Mouse (Mus musculus) heart, adult 2 months (tissue): ENCODE data around the gene Spata32. TPM values are rescaled to one million over a fixed set of nuclear protein-coding genes. Genes with fewer than 3 reads are reported as not detected.

Experiments used
- DNase-seq, 2 experiments: peaks; one replicate each; pipeline ENCODE4 v3.0.0; 2021
- H3K27ac ChIP-seq: fragments of 200-600 bp; 2 replicates; pipeline ENCODE4 v1.8.1; 2022
- H3K27me3 ChIP-seq: fragments of 200-500 bp; 2 replicates; pipeline ENCODE4 v1.6.1; 2012; ENCODE audit warnings: mild to moderate bottlenecking, low read length, inconsistent platforms, mixed read lengths; ENCODE audit not compliant: control insufficient read depth, insufficient read depth
- H3K36me3 ChIP-seq: fragments of 200-500 bp; 2 replicates; pipeline ENCODE4 v1.6.1; 2012; ENCODE audit warnings: low read length, inconsistent platforms; ENCODE audit not compliant: control insufficient read depth, insufficient read depth
- H3K4me1 ChIP-seq: fragments of 200-500 bp; 2 replicates; pipeline ENCODE4 v1.6.1; 2011; ENCODE audit warnings: low read length; ENCODE audit not compliant: control insufficient read depth, insufficient read depth
- H3K4me3 ChIP-seq: fragments of 200-600 bp; 2 replicates; pipeline ENCODE4 v1.8.1; 2022
- H3K79me2 ChIP-seq: fragments of 200-500 bp; replicated peaks from 2 replicates; pipeline ENCODE4 v1.6.1; 2012; ENCODE audit warnings: mild to moderate bottlenecking, inconsistent platforms, low read length, moderate library complexity, mixed read lengths; ENCODE audit not compliant: control insufficient read depth, insufficient read depth
- H3K9ac ChIP-seq: fragments of 200-500 bp; 2 replicates; pipeline ENCODE4 v1.6.1; 2012; ENCODE audit warnings: low read depth, mild to moderate bottlenecking, control low read depth, inconsistent platforms, low read length, mixed read lengths
- CTCF ChIP-seq: fragments of 200-600 bp; IDR thresholded peaks from 2 replicates; pipeline ENCODE4 v1.8.1; 2022; ENCODE audit warnings: antibody characterized with exemption, mild to moderate bottlenecking, moderate library complexity
- EP300 ChIP-seq: fragments of 200-500 bp; IDR thresholded peaks from 2 replicates; pipeline ENCODE4 v1.6.1; 2011; ENCODE audit warnings: low read depth, low read length, control low read depth; ENCODE audit not compliant: insufficient read depth
- POLR2A ChIP-seq: fragments of 200-500 bp; IDR thresholded peaks from 2 replicates; pipeline ENCODE4 v1.6.1; 2011; ENCODE audit warnings: mild to moderate bottlenecking, low read depth, low read length, control low read depth; ENCODE audit not compliant: insufficient read depth
- WGBS: fragments of 180-500 bp; shearing (Covaris S2); methylation state at CpG from one replicate; pipeline ENCODE4 v1.1.7; 2018; 5-methylcytosine and 5-hydroxymethylcytosine counted together
- intact Hi-C: fragments of 180-260 bp; cut with DNase I; formaldehyde crosslinking; loops from one replicate; pipeline ENCODE4 v1.15.1; 2025
- polyA plus RNA-seq: library from polyadenylated mRNA; depleted of rRNA; stranded (reverse); fragments of >200 nt; gene quantifications from 2 replicates; pipeline ENCODE4 v1.2.3, GENCODE M21; 2012; rRNA removed
- total RNA-seq, 2 experiments: library from RNA; stranded (reverse); gene quantifications; 2 replicates each; pipeline ENCODE4 v1.2.3; 2021

The Spata32 gene
- total and polyA plus RNA-seq, 3 experiments = not detected

DNA sequence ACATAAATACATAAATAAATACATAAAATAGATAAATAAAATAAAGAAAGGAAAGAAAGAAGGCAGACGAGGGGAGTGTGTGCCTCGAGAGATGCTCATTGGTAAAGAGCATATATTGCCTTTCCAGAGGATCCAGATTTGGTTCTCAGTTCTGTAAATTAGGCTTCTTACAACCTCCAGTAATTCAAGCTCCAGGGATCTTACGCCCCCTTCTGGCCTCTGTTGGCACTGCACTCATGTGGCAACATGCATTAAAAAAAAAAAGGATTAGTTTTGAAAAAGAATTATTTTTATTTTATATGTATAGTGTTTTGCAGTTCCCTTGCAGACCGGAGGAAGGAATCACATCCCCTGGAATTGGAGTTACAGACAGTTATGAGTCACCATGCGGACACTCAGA, 56.1 kb downstream of the Spata32 start:
- TF ChIP-seq EP300 (no peak), CTCF (peak; percentile 63)
- Histone ChIP-seq H3K4me1 (no peaks in the 10 kb centered on the region; the same call in 1 of the 2 replicates), H3K4me3 (no peak overlapping the region), H3K9ac (no peak overlapping the region), H3K27me3 (no peaks in the 10 kb centered on the region), H3K27ac (no peak overlapping the region), H3K36me3 (no peaks in the 10 kb centered on the region), H3K79me2 (no peaks in the 10 kb centered on the region)
- DNase-seq = no peak
- intact Hi-C loops = no loop called here
- 90% methylated on average over 5 of the region's 5 CpGs for WGBS

DNA sequence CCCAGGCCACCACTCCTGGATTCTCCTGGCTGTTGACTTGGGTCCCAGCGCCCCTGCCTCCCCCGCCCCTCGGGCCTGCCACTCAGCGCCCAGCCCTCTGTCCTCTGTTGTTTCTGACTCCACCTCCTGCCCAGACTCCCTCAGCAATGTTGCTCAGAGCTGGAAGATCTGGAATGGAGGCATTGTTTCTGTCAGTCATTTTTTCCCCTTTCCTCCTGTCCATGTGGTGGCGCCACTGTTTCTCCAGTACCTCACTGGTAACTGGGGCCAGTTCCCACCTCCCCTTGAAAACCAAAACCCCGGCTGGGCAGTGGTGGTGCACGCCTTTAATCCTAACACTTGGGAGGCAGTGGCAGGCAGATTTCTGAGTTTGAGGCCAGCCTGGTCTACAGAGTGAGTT, 56.8 kb downstream of the Spata32 start:
- Histone ChIP-seq H3K9ac (no peak overlapping the region), H3K79me2 (no peaks in the 10 kb centered on the region), H3K27ac (no peak overlapping the region), H3K27me3 (no peaks in the 10 kb centered on the region), H3K4me3 (no peak overlapping the region), H3K36me3 (no peaks in the 10 kb centered on the region), H3K4me1 (no peaks in the 10 kb centered on the region; the same call in 1 of the 2 replicates)
- WGBS = 77% methylated on average over 7 of the region's 7 CpGs
- TF ChIP-seq CTCF = 0 out of 2 replicates have a peak, but pooled peaks have one; percentile 9
- TF ChIP-seq EP300 = no peak
- TF ChIP-seq POLR2A = no peak
- no peak for DNase-seq
- intact Hi-C loops = no loop called here

GRCm38 (mm10) chr11:103160738-103161137, 57.5 kb downstream of the Spata32 start:
- Histone ChIP-seq H3K9ac (no peak overlapping the region), H3K4me1 (no peaks in the 10 kb centered on the region; the same call in 1 of the 2 replicates), H3K79me2 (no peaks in the 10 kb centered on the region), H3K27me3 (no peaks in the 10 kb centered on the region), H3K36me3 (no peaks in the 10 kb centered on the region), H3K27ac (no peak overlapping the region), H3K4me3 (no peak overlapping the region)
- no peak for DNase-seq
- 92% methylated on average over 11 of the region's 11 CpGs for WGBS
- TF ChIP-seq POLR2A (no peak), CTCF (no peak), EP300 (no peak)
- intact Hi-C loops = no loop called here

DNA sequence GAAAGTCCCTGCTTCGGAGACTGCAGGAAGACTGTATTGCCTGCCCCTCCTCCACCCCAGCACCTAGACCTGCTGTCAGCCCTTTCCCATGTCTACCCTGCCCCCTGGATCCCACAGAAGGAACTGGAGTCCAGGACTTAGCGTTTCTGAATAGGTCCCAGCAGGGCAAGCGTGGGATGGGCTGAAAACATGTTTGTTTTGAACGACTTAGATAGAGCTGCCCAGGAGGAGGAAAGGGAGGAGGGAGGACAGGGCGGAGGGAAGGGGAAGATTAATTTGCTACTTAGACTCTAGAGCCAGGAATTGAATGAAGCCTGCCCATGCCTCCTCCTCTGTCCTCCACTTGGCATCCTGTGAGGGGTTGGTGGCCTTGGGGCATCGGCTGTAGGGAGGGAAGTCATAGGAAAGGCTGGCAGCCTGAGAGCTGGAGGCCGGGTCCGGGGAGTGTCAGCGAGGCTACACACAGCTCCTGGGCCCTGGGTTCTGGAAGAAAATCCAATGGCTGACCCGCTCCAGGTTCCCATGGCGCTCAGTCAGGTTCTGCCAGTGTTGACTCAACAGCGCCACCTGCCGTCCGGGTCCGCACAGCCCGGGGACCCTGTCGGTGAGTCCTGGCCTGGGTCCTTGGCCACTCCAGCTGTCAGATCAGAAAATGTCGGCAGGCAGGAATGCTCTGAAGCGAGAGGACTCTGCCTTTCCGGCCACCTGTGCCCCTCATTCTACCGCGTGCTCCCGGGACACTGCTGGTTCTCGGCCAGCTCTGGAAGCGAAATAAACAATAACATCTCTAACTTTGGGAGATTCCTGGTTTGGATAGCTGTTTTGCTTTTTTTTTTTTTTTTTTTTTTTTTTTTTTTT, 59.4 kb downstream of the Spata32 start:
- WGBS = 2% methylated on average over 25 of the region's 25 CpGs
- Histone ChIP-seq H3K4me1 (no peaks in the 10 kb centered on the region; the same call in 1 of the 2 replicates), H3K9ac (peak overlapping the region; percentile 33), H3K27ac (peak overlapping the region; percentile 72), H3K79me2 (no peaks in the 10 kb centered on the region), H3K27me3 (no peaks in the 10 kb centered on the region), H3K36me3 (no peaks in the 10 kb centered on the region), H3K4me3 (peak overlapping the region; percentile 25; the same call in 1 of the 2 replicates)
- DNase-seq = peak; percentile 94 to 98
- TF ChIP-seq EP300 = peak; percentile 80
- peak; percentile 81 for TF ChIP-seq CTCF
- no peak for TF ChIP-seq POLR2A
- intact Hi-C loops = loop anchor here (1.0 to 2.0 kb wide), 4 partner anchors 26 to 258 kb away; partner anchors contain the start of gene Gfap

Other genes with a start within 250 kb of the Spata32 start
- 10 to 100 TPM; 60.5 to 67.2 TPM for gene Nmt1, start 190.2 kb downstream of the Spata32 start, total RNA-seq
- gene Nmt1, start 190.2 kb downstream of the Spata32 start, polyA plus RNA-seq = 37.1 and 55.3 TPM in 2 replicates
- gene Dcakd, start 190.1 kb downstream of the Spata32 start, total RNA-seq = 10 to 100 TPM; 69.3 to 75.0 TPM
- 122 and 139 TPM in 2 replicates for gene Dcakd, start 190.1 kb downstream of the Spata32 start, polyA plus RNA-seq
- 10 to 100 TPM; 13.7 to 14.0 TPM for gene Plcd3, start 116.8 kb downstream of the Spata32 start, total RNA-seq
- 20.6 and 22.3 TPM in 2 replicates for gene Plcd3, start 116.8 kb downstream of the Spata32 start, polyA plus RNA-seq
- 10 to 100 TPM; 27.8 to 38.1 TPM for gene Acbd4, start 116.8 kb downstream of the Spata32 start, total RNA-seq
- 27.5 and 27.8 TPM in 2 replicates for gene Acbd4, start 116.8 kb downstream of the Spata32 start, polyA plus RNA-seq
- gene Hexim1, start 102.2 kb downstream of the Spata32 start, total RNA-seq = 10 to 100 TPM; 18.2 to 19.3 TPM
- 7.8 and 9.0 TPM in 2 replicates for gene Hexim1, start 102.2 kb downstream of the Spata32 start, polyA plus RNA-seq
- 1 to 10 TPM; 1.3 to 1.9 TPM for gene Hexim2, start 86.0 kb downstream of the Spata32 start, total RNA-seq
- 2.6 and 2.9 TPM in 2 replicates for gene Hexim2, start 86.0 kb downstream of the Spata32 start, polyA plus RNA-seq
- 10 to 100 TPM; 12.1 to 14.5 TPM for gene Fmnl1, start 47.3 kb downstream of the Spata32 start, total RNA-seq
- gene Fmnl1, start 47.3 kb downstream of the Spata32 start, polyA plus RNA-seq = 12.8 and 14.2 TPM in 2 replicates
- gene 1700023F06Rik, start 9.9 kb downstream of the Spata32 start, total RNA-seq = not detected
- 0.21 TPM in 1 of 2 replicates, not detected in the other for gene 1700023F06Rik, start 9.9 kb downstream of the Spata32 start, polyA plus RNA-seq
- gene Map3k14, start 49.0 kb upstream of the Spata32 start, total RNA-seq = 1 to 10 TPM; 3.0 to 3.4 TPM
- gene Map3k14, start 49.0 kb upstream of the Spata32 start, polyA plus RNA-seq = 3.7 and 4.5 TPM in 2 replicates
- gene Arhgap27, start 145.3 kb upstream of the Spata32 start, total RNA-seq = 10 to 100 TPM; 14.1 to 22.9 TPM
- 15.0 and 18.5 TPM in 2 replicates for gene Arhgap27, start 145.3 kb upstream of the Spata32 start, polyA plus RNA-seq
- 10 to 100 TPM; 10.6 to 11.9 TPM for gene Plekhm1, start 194.3 kb upstream of the Spata32 start, total RNA-seq
- gene Plekhm1, start 194.3 kb upstream of the Spata32 start, polyA plus RNA-seq = 10.2 and 12.2 TPM in 2 replicates